Mouse (Mus musculus) olfactory bulb, adult 2 months (tissue): ENCODE data around the gene Sh3bp4. TPM values are rescaled to one million over a fixed set of nuclear protein-coding genes. Genes with fewer than 3 reads are reported as not detected.

Source experiments
- H3K27ac ChIP-seq: fragments of 200-500 bp; 2 replicates; pipeline ENCODE4 v1.5.1; 2012; ENCODE audit warnings: low read depth, low read length; ENCODE audit not compliant: insufficient read depth
- H3K4me1 ChIP-seq: fragments of 200-500 bp; 2 replicates; pipeline ENCODE4 v1.6.1; 2012; ENCODE audit warnings: low read length; ENCODE audit not compliant: control insufficient read depth, insufficient read depth
- H3K4me3 ChIP-seq: fragments of 200-500 bp; 2 replicates; pipeline ENCODE4 v1.5.1; 2012; ENCODE audit warnings: mild to moderate bottlenecking, low read depth, low read length, moderate library complexity; ENCODE audit not compliant: insufficient read depth
- CTCF ChIP-seq: fragments of 200-500 bp; IDR thresholded peaks from 2 replicates; pipeline ENCODE4 v1.5.1; 2012; ENCODE audit warnings: low read depth, mild to moderate bottlenecking, low read length, moderate library complexity; ENCODE audit not compliant: insufficient read depth
- POLR2A ChIP-seq: fragments of 200-500 bp; IDR thresholded peaks from 2 replicates; pipeline ENCODE4 v1.6.1; 2012; ENCODE audit warnings: mild to moderate bottlenecking, low read depth, low read length, moderate library complexity; ENCODE audit not compliant: insufficient read depth
- WGBS: fragments of 180-500 bp; shearing (Covaris S2); methylation state at CpG from one replicate; pipeline ENCODE4 v1.1.7; 2018; 5-methylcytosine and 5-hydroxymethylcytosine counted together
- polyA plus RNA-seq: library from polyadenylated mRNA; stranded (reverse); fragments of >200 nt; gene quantifications from 2 replicates; pipeline ENCODE4 v1.2.4, GENCODE M21; 2012; ENCODE audit warnings: low replicate concordance; ENCODE audit not compliant: missing spikeins, insufficient read depth, insufficient read length

Sh3bp4 gene
- polyA plus RNA-seq, 1 experiment = not detected

- 69% methylated on average over 13 of the region's 13 CpGs for WGBS
- Histone ChIP-seq H3K27ac (no peak overlapping the region), H3K4me3 (no peak overlapping the region), H3K4me1 (peaks cover 32% of the 10 kb centered on the region)
- TF ChIP-seq POLR2A (no peak), CTCF (no peak)
These were observed 67.0 kb downstream of the Sh3bp4 start for GRCm38 (mm10) chr1:89137086-89137816.

- Histone ChIP-seq H3K4me3 (no peak overlapping the region), H3K27ac (no peak overlapping the region), H3K4me1 (peaks cover 26% of the 10 kb centered on the region)
- TF ChIP-seq CTCF = no peak
- TF ChIP-seq POLR2A = no peak
- WGBS = 62% methylated on average over 5 of the region's 5 CpGs
These were observed 68.1 kb downstream of the Sh3bp4 start for GRCm38 (mm10) chr1:89138316-89138715.

GRCm38 (mm10) chr1:89140113-89140512, 69.9 kb downstream of the Sh3bp4 start:
- H3K27ac ChIP-seq = no peak overlapping the region
- no peak for TF ChIP-seq CTCF
- no peak for TF ChIP-seq POLR2A
- H3K4me3 ChIP-seq = no peak overlapping the region
- H3K4me1 ChIP-seq = peaks cover 20% of the 10 kb centered on the region
- 88% methylated on average over 9 of the region's 9 CpGs for WGBS

DNA sequence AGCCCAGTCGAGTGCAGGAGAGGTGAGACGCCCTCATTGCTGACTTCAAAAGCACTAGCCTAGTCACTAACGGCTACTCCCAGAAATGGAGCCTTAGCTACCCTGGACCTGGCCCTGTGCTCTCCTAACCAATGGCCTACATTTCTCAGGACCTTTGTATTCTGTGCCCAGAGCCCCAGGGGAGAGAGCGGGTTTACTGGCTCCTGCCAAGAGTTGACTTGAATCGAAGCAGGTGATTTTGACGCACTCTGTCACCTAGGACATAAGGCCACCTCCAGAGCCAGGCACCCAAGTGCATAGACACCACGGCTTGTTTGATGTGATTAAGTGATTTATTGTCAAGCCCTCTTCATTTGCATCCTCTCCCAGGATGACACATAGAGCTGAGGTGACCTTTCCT, 80.9 kb downstream of the Sh3bp4 start:
- Histone ChIP-seq H3K27ac (no peak overlapping the region), H3K4me3 (no peak overlapping the region), H3K4me1 (no peaks in the 10 kb centered on the region)
- no peak for TF ChIP-seq POLR2A
- TF ChIP-seq CTCF = no peak
- 86% methylated on average over 7 of the region's 7 CpGs for WGBS

DNA sequence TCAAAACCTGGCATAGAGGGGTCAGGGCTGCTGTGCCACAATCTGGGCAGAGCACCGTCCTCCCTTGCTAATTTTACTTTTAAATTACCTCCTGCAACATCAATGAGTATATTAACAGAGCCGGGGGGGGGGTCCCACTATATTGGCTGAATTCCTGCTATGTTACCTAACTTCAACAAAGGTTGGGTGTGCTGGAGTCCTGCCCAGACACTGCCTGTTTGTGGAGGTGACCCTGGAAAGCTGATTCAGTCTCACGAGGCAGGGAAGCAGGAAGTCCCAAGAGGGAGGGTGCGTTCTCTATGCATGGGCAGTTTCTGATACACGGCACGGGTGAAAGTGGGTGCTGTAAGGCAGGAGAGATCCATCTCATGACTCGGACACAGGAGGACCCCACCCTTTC, 82.4 kb downstream of the Sh3bp4 start:
- WGBS = 57% methylated on average over 7 of the region's 7 CpGs
- Histone ChIP-seq H3K4me3 (no peak overlapping the region), H3K27ac (no peak overlapping the region), H3K4me1 (no peaks in the 10 kb centered on the region)
- TF ChIP-seq POLR2A = no peak
- TF ChIP-seq CTCF = no peak

- TF ChIP-seq CTCF = no peak
- TF ChIP-seq POLR2A = no peak
- 93% methylated on average over 6 of the region's 6 CpGs for WGBS
- H3K4me3 ChIP-seq = no peak overlapping the region
- no peaks in the 10 kb centered on the region for H3K4me1 ChIP-seq
- H3K27ac ChIP-seq = no peak overlapping the region
These were observed 83.0 kb downstream of the Sh3bp4 start for GRCm38 (mm10) chr1:89153203-89153602.

GRCm38 (mm10) chr1:89163483-89163882, 93.3 kb downstream of the Sh3bp4 start:
- TF ChIP-seq POLR2A = no peak
- TF ChIP-seq CTCF = no peak
- H3K4me3 ChIP-seq = no peak overlapping the region
- 85% methylated on average over 6 of the region's 6 CpGs for WGBS
- no peak overlapping the region for H3K27ac ChIP-seq
- H3K4me1 ChIP-seq = 0 out of 2 replicates have a peak, but pooled peaks cover 2% of the 10 kb centered on the region

DNA sequence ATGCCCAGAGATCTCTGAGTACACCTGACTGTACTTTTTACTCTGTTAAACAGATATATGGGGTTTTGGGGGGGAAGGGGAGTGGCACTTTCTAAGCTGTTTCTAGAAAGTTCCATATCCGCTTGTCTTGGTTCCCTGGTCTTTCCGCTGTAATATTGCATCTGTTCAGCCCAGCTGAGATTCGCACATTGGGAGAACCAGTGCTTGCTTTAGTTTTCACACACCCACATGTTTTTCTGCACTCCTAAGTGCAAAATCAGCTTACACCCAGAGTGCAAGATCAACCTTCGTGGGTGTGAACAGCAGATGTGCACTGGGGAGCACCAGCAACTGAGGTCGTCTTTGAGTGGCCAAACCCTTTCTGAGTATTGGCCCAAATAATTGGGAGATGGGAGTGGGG, 94.1 kb downstream of the Sh3bp4 start:
- TF ChIP-seq POLR2A = no peak
- TF ChIP-seq CTCF = no peak
- WGBS = 67% methylated on average over 5 of the region's 5 CpGs
- H3K4me1 ChIP-seq = 0 out of 2 replicates have a peak, but pooled peaks cover 2% of the 10 kb centered on the region
- H3K4me3 ChIP-seq = no peak overlapping the region
- H3K27ac ChIP-seq = no peak overlapping the region

- Histone ChIP-seq H3K27ac (no peak overlapping the region), H3K4me3 (no peak overlapping the region), H3K4me1 (0 out of 2 replicates have a peak, but pooled peaks cover 2% of the 10 kb centered on the region)
- WGBS = 65% methylated on average over 7 of the region's 7 CpGs
- TF ChIP-seq CTCF (no peak), POLR2A (no peak)
These were observed 94.5 kb downstream of the Sh3bp4 start for GRCm38 (mm10) chr1:89164685-89165084.
